Mouse (Mus musculus) kidney, adult 11 months (tissue): Measurements from ENCODE around the gene Zfp53.
"Not testable (repeated sequence)": the region's sequence is repeated elsewhere in the genome, so short reads cannot be mapped to it uniquely, and the experiment has no call there.

Experiments
- DNase-seq: peaks from one replicate; pipeline ENCODE4 v3.0.0; 2022

Gene Zfp53

GRCm38 (mm10) chr17:21488760-21489499, at the start of gene Zfp53:
Zfp53 (plus strand) TSS chr17:21488998.
- DNase-seq = peak; percentile 93

- DNase-seq = peak; percentile 71
These were observed 39.1 kb upstream of the Zfp53 start for GRCm38 (mm10) chr17:21449669-21450068.

GRCm38 (mm10) chr17:21450138-21450704, 38.6 kb upstream of the Zfp53 start, which contains the start of gene Zfp51:
Zfp51 (plus strand) TSS chr17:21450374.
- peak; percentile 97 for DNase-seq

GRCm38 (mm10) chr17:21463550-21463949, 25.2 kb upstream of the Zfp53 start:
- no peak for DNase-seq

- no peak for DNase-seq
These were observed 16.7 kb upstream of the Zfp53 start for GRCm38 (mm10) chr17:21472032-21472652.

GRCm38 (mm10) chr17:21472653-21473307, 16.0 kb upstream of the Zfp53 start:
- DNase-seq = no peak

GRCm38 (mm10) chr17:21473362-21474190, 15.2 kb upstream of the Zfp53 start:
- DNase-seq = peak; percentile 78

- peak; percentile 27 for DNase-seq
These were observed 14.1 kb upstream of the Zfp53 start for GRCm38 (mm10) chr17:21474729-21475128.

- not testable (repeated sequence) for DNase-seq
These were observed 13.5 kb upstream of the Zfp53 start for GRCm38 (mm10) chr17:21475290-21475689.

- DNase-seq = not testable (repeated sequence)
These were observed 12.4 kb upstream of the Zfp53 start for GRCm38 (mm10) chr17:21476351-21476750.

- DNase-seq = not testable (repeated sequence)
These were observed 10.6 kb upstream of the Zfp53 start for GRCm38 (mm10) chr17:21478103-21478777.

GRCm38 (mm10) chr17:21489500-21490001, 753 bp downstream of the Zfp53 start:
- DNase-seq = no peak

- DNase-seq = no peak
These were observed 12.6 kb downstream of the Zfp53 start for GRCm38 (mm10) chr17:21501365-21501764.

GRCm38 (mm10) chr17:21504524-21504923, 15.7 kb downstream of the Zfp53 start:
- DNase-seq = no peak

GRCm38 (mm10) chr17:21506258-21506657, 17.5 kb downstream of the Zfp53 start:
- DNase-seq = no peak

GRCm38 (mm10) chr17:21509756-21510155, 21.0 kb downstream of the Zfp53 start:
- no peak for DNase-seq

- DNase-seq = peak; percentile 68
These were observed 26.8 kb downstream of the Zfp53 start for GRCm38 (mm10) chr17:21515403-21516105.

- peak; percentile 58 for DNase-seq
These were observed 27.7 kb downstream of the Zfp53 start for GRCm38 (mm10) chr17:21516201-21517129.

GRCm38 (mm10) chr17:21517130-21517671, 28.4 kb downstream of the Zfp53 start:
- no peak for DNase-seq

GRCm38 (mm10) chr17:21526270-21526669, 37.5 kb downstream of the Zfp53 start:
- DNase-seq = no peak
